Mouse (Mus musculus) stomach, embryonic 16.5 days (tissue): Measurements from ENCODE around the gene Stard10. TPM values are rescaled to one million over a fixed set of nuclear protein-coding genes. Genes with fewer than 3 reads are reported as not detected.
A peak's percentile ranks its signal among the peaks of the same experiment; 100 is the strongest.

Experiments
- ATAC-seq: fragments of 200-750 bp; cut with Nextera tagmentation; 2 replicates; pipeline ENCODE4 v1.8.0; 2017; ENCODE audit warnings: moderate number of reproducible peaks, moderate TSS enrichment; ENCODE audit not compliant: insufficient read depth, low FRiP score
- H3K27ac ChIP-seq: fragments of 300-500 bp; sonication (generic); 2 replicates; pipeline ENCODE4 v1.5.1; 2014; ENCODE audit warnings: low read length
- H3K27me3 ChIP-seq: fragments of 300-500 bp; sonication (generic); 2 replicates; pipeline ENCODE4 v1.6.1; 2014; ENCODE audit warnings: low read length, control low read depth, mixed read lengths; ENCODE audit not compliant: control insufficient read depth, insufficient read depth
- H3K36me3 ChIP-seq: fragments of 300-500 bp; sonication (generic); 2 replicates; pipeline ENCODE4 v1.6.1; 2014; ENCODE audit warnings: low read length; ENCODE audit not compliant: control insufficient read depth, insufficient read depth
- H3K4me1 ChIP-seq: fragments of 300-500 bp; sonication (generic); 2 replicates; pipeline ENCODE4 v1.6.1; 2014; ENCODE audit warnings: low read length, control low read depth, mixed read lengths; ENCODE audit not compliant: control insufficient read depth, insufficient read depth
- H3K4me2 ChIP-seq: fragments of 300-500 bp; sonication (generic); 2 replicates; pipeline ENCODE4 v1.6.1; 2014; ENCODE audit warnings: low read depth, low read length, mixed read lengths
- H3K4me3 ChIP-seq: fragments of 300-500 bp; sonication (generic); replicated peaks from 2 replicates; pipeline ENCODE4 v1.5.1; 2014; ENCODE audit warnings: mild to moderate bottlenecking, low read length
- H3K9ac ChIP-seq: fragments of 300-500 bp; sonication (generic); 2 replicates; pipeline ENCODE4 v1.6.1; 2014; ENCODE audit warnings: low read length
- H3K9me3 ChIP-seq: fragments of 300-500 bp; sonication (generic); replicated peaks from 2 replicates; pipeline ENCODE4 v1.6.1; 2016; ENCODE audit warnings: low read length, control low read depth; ENCODE audit not compliant: control insufficient read depth
- WGBS: fragments of 180-500 bp; shearing (Covaris S2); extraction: QIAGEN DNeasy Blood & Tissue Kit; methylation state at CpG from one replicate; pipeline ENCODE4 v1.1.7; 2014; 5-methylcytosine and 5-hydroxymethylcytosine counted together
- polyA plus RNA-seq: library from polyadenylated mRNA; unstranded; fragments of >200 nt; fragmentation: Nextera tagmentation; extraction: Ambion mirVana; gene quantifications from 2 replicates; pipeline ENCODE4 v1.2.1, GENCODE M21; 2015

Gene Stard10
- polyA plus RNA-seq, 1 experiment from 2014 or later, result 95.6 TPM

DNA sequence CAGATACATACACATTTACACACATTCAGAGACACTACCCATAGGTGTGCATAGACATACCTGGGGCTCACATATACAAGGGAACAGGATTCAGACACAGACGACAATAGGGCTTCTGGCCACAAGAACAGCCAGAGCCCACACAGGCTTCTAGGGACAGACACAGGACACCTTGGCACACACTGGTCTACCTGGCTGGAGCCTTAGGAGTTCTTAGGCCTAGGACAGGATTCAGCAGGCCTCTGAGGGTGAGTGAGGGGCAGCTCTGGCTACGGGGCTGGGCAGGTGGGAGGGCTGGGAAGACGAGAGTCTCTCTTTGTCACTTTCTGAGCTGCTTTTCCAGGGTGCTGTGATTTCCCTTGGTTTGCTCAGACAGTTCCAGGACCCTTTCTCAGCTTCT is 61.4 kb downstream of the Stard10 start:
- peak overlapping the region; percentile 57 for H3K4me2 ChIP-seq
- ATAC-seq, result peak; percentile 30

DNA sequence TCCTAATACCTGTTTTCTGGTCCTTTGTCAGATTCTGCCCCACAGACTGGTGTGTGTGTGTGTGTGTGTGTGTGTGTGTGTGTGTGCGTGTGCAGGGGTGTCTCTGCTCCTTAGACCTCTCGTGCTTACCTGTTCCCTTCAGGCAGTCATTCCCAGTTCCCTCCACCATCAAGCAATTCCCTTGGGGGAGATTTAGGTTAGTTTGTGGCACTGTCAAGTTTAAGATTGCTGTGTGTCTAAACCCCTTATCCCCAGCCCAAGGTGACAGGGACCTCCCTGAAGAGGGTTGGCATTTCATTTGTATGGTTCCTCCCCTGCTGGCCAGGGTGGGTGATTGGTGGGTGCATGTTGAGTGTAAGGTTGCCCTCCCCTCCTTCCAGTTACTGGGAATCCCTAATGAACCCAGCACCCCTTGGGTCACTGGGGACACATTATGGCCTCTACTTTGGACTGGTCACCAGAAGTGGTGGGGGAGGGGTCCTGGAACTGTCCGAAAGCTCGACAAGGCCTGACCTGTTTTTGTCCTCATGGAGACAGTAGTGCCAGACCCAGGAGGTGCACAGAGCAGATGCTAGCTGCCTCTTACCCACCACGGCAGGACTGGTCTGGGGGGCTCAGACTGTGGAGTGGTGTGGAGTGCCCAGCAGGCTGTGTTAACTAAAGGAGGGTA is 62.0 kb downstream of the Stard10 start:
- Histone ChIP-seq H3K4me2 (peak overlapping the region; percentile 57), H3K27me3 (no peaks in the 10 kb centered on the region), H3K4me1 (peaks cover 20% of the 10 kb centered on the region), H3K36me3 (no peaks in the 10 kb centered on the region), H3K9ac (peak overlapping the region; percentile 74), H3K9me3 (no peaks in the 10 kb centered on the region), H3K27ac (peak overlapping the region; percentile 92), H3K4me3 (peak overlapping the region; percentile 43)
- WGBS, result 43% methylated on average over 5 of the region's 5 CpGs
- no peak for ATAC-seq

More for the DNA sequence above, 61.4 kb downstream of the Stard10 start:
- H3K36me3 ChIP-seq, result no peaks in the 10 kb centered on the region
- peaks cover 20% of the 10 kb centered on the region for H3K4me1 ChIP-seq
- no peaks in the 10 kb centered on the region for H3K27me3 ChIP-seq
- H3K27ac ChIP-seq, result peak overlapping the region; percentile 92
- H3K4me3 ChIP-seq, result peak overlapping the region; percentile 43
- H3K9ac ChIP-seq, result peak overlapping the region; percentile 74
- H3K9me3 ChIP-seq, result no peaks in the 10 kb centered on the region
- WGBS, result 43% methylated on average over 3 of the region's 3 CpGs

DNA sequence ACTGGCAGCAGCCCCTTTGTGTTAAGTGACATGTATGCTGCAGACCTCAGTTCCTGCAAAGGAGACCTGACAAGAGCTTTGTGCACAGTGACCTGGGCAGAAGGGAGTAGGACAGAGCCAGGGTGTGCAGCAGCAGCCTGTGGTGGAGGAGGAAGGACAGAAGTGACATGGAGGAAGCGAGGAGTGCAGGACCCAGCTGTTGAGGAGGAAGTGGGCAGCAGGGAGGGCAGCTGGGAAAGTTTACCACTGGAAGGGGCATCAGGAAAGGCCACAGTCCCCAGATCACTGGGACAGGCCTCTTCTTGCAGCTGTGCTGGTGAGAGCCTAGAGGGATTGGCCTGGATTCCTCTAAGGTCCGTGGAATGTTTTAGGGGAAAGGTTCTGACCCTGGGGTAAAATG is 62.8 kb downstream of the Stard10 start:
- Histone ChIP-seq H3K9ac (peak overlapping the region; percentile 74), H3K36me3 (no peaks in the 10 kb centered on the region), H3K9me3 (no peaks in the 10 kb centered on the region), H3K27me3 (no peaks in the 10 kb centered on the region), H3K4me2 (peak overlapping the region; percentile 57), H3K4me1 (peaks cover 25% of the 10 kb centered on the region), H3K4me3 (no peak overlapping the region), H3K27ac (peak overlapping the region; percentile 92; the same call in 1 of the 2 replicates)
- no peak for ATAC-seq
- WGBS, result 45% methylated on average over 2 of the region's 2 CpGs

DNA sequence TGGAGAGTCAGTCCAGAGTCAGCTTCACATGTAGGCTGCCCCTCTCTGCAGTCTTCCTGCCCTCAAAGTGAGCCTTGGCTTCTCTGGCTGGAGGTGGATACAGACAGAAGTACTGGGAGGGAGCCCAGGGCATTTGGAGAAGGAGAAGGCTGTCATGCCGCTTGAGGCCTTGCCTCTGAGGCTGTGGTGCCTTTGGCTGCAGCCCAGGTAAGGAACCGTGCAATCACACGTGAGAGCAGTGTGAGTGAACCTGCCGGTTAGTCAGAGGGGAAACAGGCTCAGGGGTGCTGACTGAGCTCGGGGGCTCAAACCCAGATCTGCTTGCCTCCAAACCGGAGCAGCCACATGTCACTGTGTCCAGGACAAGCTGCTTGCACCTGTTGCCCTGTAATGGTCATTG is 64.6 kb downstream of the Stard10 start:
- H3K4me2 ChIP-seq, result no peak overlapping the region
- no peak overlapping the region for H3K27ac ChIP-seq
- 82% methylated on average over 6 of the region's 6 CpGs for WGBS
- H3K9me3 ChIP-seq, result no peaks in the 10 kb centered on the region
- H3K36me3 ChIP-seq, result no peaks in the 10 kb centered on the region
- H3K9ac ChIP-seq, result no peak overlapping the region
- no peaks in the 10 kb centered on the region for H3K27me3 ChIP-seq
- H3K4me1 ChIP-seq, result peaks cover 43% of the 10 kb centered on the region
- no peak for ATAC-seq
- no peak overlapping the region for H3K4me3 ChIP-seq

DNA sequence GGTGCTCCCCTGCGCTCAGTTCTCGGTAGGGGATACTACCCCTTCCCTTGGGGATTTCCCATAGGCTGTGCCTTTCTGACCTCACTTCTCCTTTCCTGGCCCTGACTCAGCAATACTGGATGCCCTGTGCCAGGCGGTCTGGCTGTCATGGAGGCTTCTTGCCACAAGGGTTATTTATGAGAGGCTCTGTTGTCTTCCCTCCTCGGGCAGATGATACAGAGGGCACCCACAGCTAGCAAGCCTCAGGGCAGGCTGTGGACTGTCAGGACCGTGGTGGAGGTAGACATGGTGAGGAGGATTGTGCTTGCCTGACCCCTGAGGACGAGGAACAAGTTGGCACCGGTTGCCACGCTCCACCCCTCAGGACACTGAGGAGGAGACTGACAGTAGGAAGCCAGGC is 65.5 kb downstream of the Stard10 start:
- no peak overlapping the region for H3K4me2 ChIP-seq
- H3K9me3 ChIP-seq, result no peaks in the 10 kb centered on the region
- no peak overlapping the region for H3K9ac ChIP-seq
- ATAC-seq, result no peak
- WGBS, result 66% methylated on average over 8 of the region's 8 CpGs
- no peaks in the 10 kb centered on the region for H3K36me3 ChIP-seq
- no peak overlapping the region; the same call in 1 of the 2 replicates for H3K27ac ChIP-seq
- H3K27me3 ChIP-seq, result no peaks in the 10 kb centered on the region
- no peak overlapping the region for H3K4me3 ChIP-seq
- H3K4me1 ChIP-seq, result peaks cover 36% of the 10 kb centered on the region

DNA sequence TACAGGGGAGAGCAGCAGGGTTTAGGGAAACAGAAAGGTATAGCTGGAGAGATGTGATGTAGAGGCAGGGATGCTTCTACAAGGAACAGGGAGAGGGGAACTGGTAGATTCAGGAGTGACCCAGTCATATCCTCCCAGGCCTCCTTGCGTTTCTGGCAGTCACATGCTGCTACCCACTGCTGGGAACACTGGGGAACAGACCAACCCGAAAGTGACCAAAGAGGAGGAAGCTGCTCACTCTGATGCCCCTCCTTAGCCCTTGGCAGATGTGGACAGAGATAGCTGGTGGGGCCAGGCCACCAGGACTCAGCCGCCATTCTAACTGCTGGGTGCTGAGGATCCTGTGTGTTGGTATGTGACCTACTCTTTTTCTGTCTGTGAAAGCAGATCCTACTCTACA is 66.9 kb downstream of the Stard10 start:
- H3K36me3 ChIP-seq, result no peaks in the 10 kb centered on the region
- H3K4me3 ChIP-seq, result no peak overlapping the region
- no peak for ATAC-seq
- no peak overlapping the region for H3K4me2 ChIP-seq
- H3K4me1 ChIP-seq, result peaks cover 34% of the 10 kb centered on the region
- H3K27me3 ChIP-seq, result no peaks in the 10 kb centered on the region
- 78% methylated on average over 3 of the region's 3 CpGs for WGBS
- no peaks in the 10 kb centered on the region for H3K9me3 ChIP-seq
- no peak overlapping the region for H3K9ac ChIP-seq
- H3K27ac ChIP-seq, result no peak overlapping the region

DNA sequence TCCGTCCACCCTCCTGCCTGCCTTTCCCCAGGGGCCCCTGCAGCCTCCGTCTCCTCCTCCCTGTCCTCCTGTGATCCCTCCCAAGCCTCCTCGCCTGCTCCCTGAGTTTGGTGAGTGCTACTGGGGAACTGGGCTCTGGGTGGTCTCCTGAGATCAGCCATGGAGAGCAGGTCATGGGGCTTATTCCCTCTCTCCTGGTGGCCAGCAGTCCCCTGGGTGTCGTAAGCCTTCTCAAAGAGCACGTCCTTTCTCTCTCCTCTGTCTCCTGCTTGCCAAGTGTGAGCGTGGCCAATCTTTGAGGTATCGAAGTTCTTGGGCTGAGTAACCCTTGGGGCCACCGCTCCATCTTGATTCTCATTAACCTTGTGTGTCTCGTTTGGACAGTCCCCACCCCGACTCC is 68.0 kb downstream of the Stard10 start:
- H3K4me1 ChIP-seq, result peaks cover 24% of the 10 kb centered on the region
- no peaks in the 10 kb centered on the region for H3K9me3 ChIP-seq
- H3K27me3 ChIP-seq, result no peaks in the 10 kb centered on the region
- peak; percentile 4 for ATAC-seq
- H3K27ac ChIP-seq, result peak overlapping the region; percentile 92
- H3K4me2 ChIP-seq, result peak overlapping the region; percentile 41
- 39% methylated on average over 10 of the region's 10 CpGs for WGBS
- no peaks in the 10 kb centered on the region; the same call in 1 of the 2 replicates for H3K36me3 ChIP-seq
- H3K9ac ChIP-seq, result peak overlapping the region; percentile 59; the same call in 1 of the 2 replicates
- H3K4me3 ChIP-seq, result no peak overlapping the region

DNA sequence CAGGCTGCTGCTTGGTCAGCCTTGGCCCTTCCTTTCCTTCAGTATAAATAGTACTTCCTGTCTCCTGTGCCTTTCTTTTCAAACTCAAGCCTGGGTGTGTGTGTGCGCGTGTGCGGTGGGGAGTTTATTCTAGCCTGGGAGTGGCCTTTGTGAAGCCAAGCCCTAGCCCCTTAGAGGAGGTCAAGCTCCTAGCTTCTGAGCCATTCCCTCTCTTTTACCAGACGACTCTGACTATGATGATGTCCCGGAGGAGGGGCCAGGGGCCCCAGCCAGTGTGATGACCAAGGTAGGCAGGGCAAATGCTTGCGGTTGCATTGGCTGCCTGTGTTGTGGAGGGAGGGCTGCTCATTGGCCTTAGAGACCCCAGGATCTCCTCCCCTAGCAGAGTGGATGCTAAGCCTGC is 68.4 kb downstream of the Stard10 start:
- ATAC-seq, result peak; percentile 77
- no peaks in the 10 kb centered on the region for H3K9me3 ChIP-seq
- 16% methylated on average over 6 of the region's 6 CpGs for WGBS
- H3K4me3 ChIP-seq, result 0 out of 2 replicates have a peak overlapping the region, but pooled peaks have one; percentile 7
- peak overlapping the region; percentile 92 for H3K27ac ChIP-seq
- peak overlapping the region; percentile 41 for H3K4me2 ChIP-seq
- no peaks in the 10 kb centered on the region for H3K27me3 ChIP-seq
- H3K36me3 ChIP-seq, result no peaks in the 10 kb centered on the region; the same call in 1 of the 2 replicates
- peaks cover 22% of the 10 kb centered on the region for H3K4me1 ChIP-seq
- peak overlapping the region; percentile 40; the same call in 1 of the 2 replicates for H3K9ac ChIP-seq

DNA sequence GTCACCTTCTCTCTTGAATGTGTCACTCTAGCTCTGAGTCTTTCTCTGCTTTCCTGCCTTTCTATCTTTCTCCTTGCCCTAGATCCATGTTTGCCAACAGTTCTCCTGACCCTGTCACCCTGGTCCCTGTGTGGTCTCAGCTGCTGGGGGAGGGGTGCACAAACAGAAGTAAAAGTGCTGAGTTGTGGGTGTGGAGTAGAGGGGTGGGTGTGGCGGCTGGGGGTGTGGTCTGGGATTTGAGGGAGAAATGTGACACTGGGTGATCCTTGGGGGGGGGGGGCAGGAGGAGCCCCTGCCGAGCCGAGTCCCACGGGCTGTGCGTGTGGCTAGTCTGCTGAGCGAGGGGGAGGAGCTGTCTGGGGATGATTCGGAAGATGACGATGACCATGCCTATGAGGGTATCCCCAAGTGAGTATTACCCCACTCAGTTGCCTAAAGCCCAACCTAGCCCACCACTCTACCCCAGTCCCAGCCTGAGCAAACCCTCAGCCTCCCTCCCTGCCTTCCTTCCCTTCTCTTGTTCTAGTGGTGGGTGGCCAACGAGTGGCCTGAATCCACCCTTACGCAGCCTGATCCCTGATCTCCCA is 69.1 kb downstream of the Stard10 start:
- 46% methylated on average over 8 of the region's 10 CpGs for WGBS

More for the DNA sequence above, 69.1 kb downstream of the Stard10 start:
- Histone ChIP-seq H3K27ac (peak overlapping the region; percentile 92), H3K4me1 (peaks cover 23% of the 10 kb centered on the region), H3K9ac (peak overlapping the region; percentile 40; the same call in 1 of the 2 replicates), H3K4me2 (peak overlapping the region; percentile 41), H3K27me3 (no peaks in the 10 kb centered on the region), H3K36me3 (no peaks in the 10 kb centered on the region; the same call in 1 of the 2 replicates), H3K4me3 (0 out of 2 replicates have a peak overlapping the region, but pooled peaks have one; percentile 7), H3K9me3 (no peaks in the 10 kb centered on the region)
- peak; percentile 27; the same call in 1 of the 2 replicates for ATAC-seq
